Mouse (Mus musculus) cortical plate, adult 2 months (tissue): ENCODE data around the gene Rassf7.

Experiments
- CTCF ChIP-seq: fragments of 200-500 bp; IDR thresholded peaks from 2 replicates; pipeline ENCODE4 v1.5.1; 2011; ENCODE audit warnings: mild to moderate bottlenecking, control low read depth, low read length; ENCODE audit not compliant: insufficient read depth; ENCODE audit errors: extremely low read depth
- POLR2A ChIP-seq: fragments of 200-500 bp; IDR thresholded peaks from 2 replicates; pipeline ENCODE4 v1.6.1; 2011; ENCODE audit warnings: mild to moderate bottlenecking, low read length, control low read depth; ENCODE audit not compliant: insufficient read depth; ENCODE audit errors: extremely low read depth

- TF ChIP-seq CTCF (no peak), POLR2A (no peak)
Measured at GRCm38 (mm10) chr7:141264761-141265410, 49.2 kb downstream of the Rassf7 start.
